Comparison of ENCODE assay signal across 28 mouse cellular contexts in the genomic region with DNA sequence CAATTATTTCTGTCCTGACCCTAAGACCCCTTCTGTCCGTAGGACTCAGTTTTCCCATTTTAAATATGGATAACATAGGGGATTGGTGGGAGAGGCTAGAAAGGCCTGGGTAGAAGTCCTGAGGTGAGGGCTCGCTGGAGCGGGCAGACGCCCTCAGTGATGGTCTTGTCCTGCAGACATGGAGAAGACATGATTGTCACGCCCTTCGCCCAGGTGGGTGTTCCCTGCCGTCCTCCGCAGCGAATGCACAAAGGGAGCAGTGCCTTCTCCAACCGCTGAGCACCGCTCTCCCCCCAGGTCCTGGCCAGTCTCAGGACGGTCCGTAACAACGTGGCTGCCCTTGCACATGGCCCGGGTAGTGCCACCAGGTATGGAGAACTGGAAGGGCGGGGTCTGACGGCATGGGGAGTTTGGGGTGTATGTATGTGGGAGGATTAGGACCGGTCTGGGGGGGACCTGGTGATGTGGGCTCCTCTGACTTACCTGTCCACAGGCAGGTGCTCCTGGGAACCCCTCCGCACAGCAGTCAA. TPM values are rescaled to one million over a fixed set of nuclear protein-coding genes. Genes with fewer than 3 reads are reported as not detected.
DNase-seq lines count a peak whose midpoint lies in the region; ATAC-seq and TF ChIP-seq lines count a peak whose summit lies in the region.
"Had no signal": no experiment of that assay in that cellular context is flagged by ENCODE, and none has a peak within 500 bp of the region (broad histone marks: within the 10 kb centered on the region; RNA-seq: fewer than 3 reads in every experiment).

No protein-coding gene starts in this region.

- peak; percentile 91 for DNase-seq in heart, adult 11 months
- DNase-seq in heart, postnatal 25 days (ENCODE audit: low spot score), result no peak
- DNase-seq in kidney, postnatal 0 days (ENCODE audit: low spot score), result no peak
- DNase-seq in neural tube, embryonic 11.5 days (ENCODE audit: low spot score), result peak; percentile 5
- DNase-seq in neural tube, embryonic 10.5 days (ENCODE audit: extremely low spot score, low spot score), result no peak
- DNase-seq: adrenal gland, adult 2 months; cerebellum, adult 8-10 months; cerebellum, postnatal 36 days; embryo, embryonic 11 days; heart, postnatal 14 days; lung, adult 2 months; lung, postnatal 36 days; thymus, postnatal 25 days had no signal

- no peak overlapping the region for H3K9ac ChIP-seq in kidney, postnatal 0 days (ENCODE audit: low read depth, low read length)
- H3K9ac ChIP-seq in kidney, embryonic 16.5 days (replicated peaks; ENCODE audit: low read length), result no peak overlapping the region
- no peak overlapping the region for H3K9ac ChIP-seq in neural tube, embryonic 11.5 days (ENCODE audit: low read length)
- H3K9ac ChIP-seq: embryonic facial prominence, embryonic 13.5 days; heart, embryonic 13.5 days; limb, embryonic 12.5 days; liver, embryonic 12.5 days had no signal

- intact Hi-C loops in heart, postnatal 25 days (cut with DNase I), result no loop called here

- H3K4me1 ChIP-seq in kidney, postnatal 0 days (replicated peaks; ENCODE audit: insufficient read depth, low read length), result 0 out of 2 replicates have a peak, but pooled peaks cover 20% of the 10 kb centered on the region
- H3K4me1 ChIP-seq in kidney, embryonic 16.5 days (ENCODE audit: insufficient read depth, low read length), result peaks cover 23% of the 10 kb centered on the region
- peaks cover 15% of the 10 kb centered on the region for H3K4me1 ChIP-seq in neural tube, embryonic 11.5 days (ENCODE audit: control insufficient read depth, insufficient read depth, low read length)

- H3K27me3 ChIP-seq in kidney, postnatal 0 days (ENCODE audit: insufficient read depth, low read length), result 0 out of 2 replicates have a peak, but pooled peaks cover 6% of the 10 kb centered on the region
- peaks cover 64% of the 10 kb centered on the region for H3K27me3 ChIP-seq in kidney, embryonic 16.5 days (ENCODE audit: insufficient read depth, low read length)
- peaks cover 43% of the 10 kb centered on the region for H3K27me3 ChIP-seq in neural tube, embryonic 11.5 days (ENCODE audit: control insufficient read depth, insufficient read depth, low read length)

- no peak for TF ChIP-seq CTCF in kidney, postnatal 0 days (IDR thresholded peaks at IDR 0.05; ENCODE audit: low read depth)

- H3K4me2 ChIP-seq in kidney, postnatal 0 days (ENCODE audit: low read length), result no peak overlapping the region
- H3K4me2 ChIP-seq in kidney, embryonic 16.5 days (replicated peaks; ENCODE audit: low read depth, low read length), result no peak overlapping the region
- no peak overlapping the region for H3K4me2 ChIP-seq in neural tube, embryonic 11.5 days (ENCODE audit: low read depth)
- H3K4me2 ChIP-seq: embryonic facial prominence, embryonic 13.5 days; heart, embryonic 13.5 days; hindbrain, embryonic 13.5 days; limb, embryonic 12.5 days; liver, embryonic 12.5 days had no signal

- H3K27ac ChIP-seq in kidney, postnatal 0 days, result no peak overlapping the region
- no peak overlapping the region for H3K27ac ChIP-seq in kidney, embryonic 16.5 days (ENCODE audit: low read length)
- H3K27ac ChIP-seq in neural tube, embryonic 11.5 days (ENCODE audit: low read depth, low read length), result no peak overlapping the region
- H3K27ac ChIP-seq: embryonic facial prominence, embryonic 13.5 days; heart, adult 2 months; heart, embryonic 13.5 days; hindbrain, embryonic 13.5 days; limb, embryonic 12.5 days; liver, embryonic 12.5 days had no signal

- H3K9me3 ChIP-seq in kidney, postnatal 0 days (replicated peaks; ENCODE audit: low read length), result no peaks in the 10 kb centered on the region
- no peaks in the 10 kb centered on the region for H3K9me3 ChIP-seq in kidney, embryonic 16.5 days (ENCODE audit: low read length)
- H3K9me3 ChIP-seq in neural tube, embryonic 11.5 days (ENCODE audit: control insufficient read depth, low read length), result no peaks in the 10 kb centered on the region
- H3K9me3 ChIP-seq: embryonic facial prominence, embryonic 13.5 days; heart, embryonic 13.5 days; hindbrain, embryonic 13.5 days; limb, embryonic 12.5 days; liver, embryonic 12.5 days; megakaryocyte, embryonic 14.5 days had no signal

- 0 out of 2 replicates have a peak, but pooled peaks have one; percentile 12 for ATAC-seq in kidney, postnatal 0 days (replicated peaks; ENCODE audit: low FRiP score, low read depth)
- ATAC-seq in kidney, embryonic 16.5 days (ENCODE audit: low FRiP score, low TSS enrichment), result no peak
- no peak for ATAC-seq in neural tube, embryonic 11.5 days (ENCODE audit: insufficient read depth, low FRiP score, low TSS enrichment)
- ATAC-seq: forebrain, embryonic 14.5 days; liver, embryonic 12.5 days had no signal

- H3K4me3 ChIP-seq in kidney, postnatal 0 days (replicated peaks; ENCODE audit: low read depth, low read length), result no peak overlapping the region
- no peak overlapping the region for H3K4me3 ChIP-seq in kidney, embryonic 16.5 days (ENCODE audit: low read length)
- H3K4me3 ChIP-seq in neural tube, embryonic 11.5 days (ENCODE audit: low read depth, low read length), result no peak overlapping the region
- H3K4me3 ChIP-seq: embryonic facial prominence, embryonic 13.5 days; erythroblast, embryonic 14.5 days; heart, adult 2 months; heart, embryonic 13.5 days; hindbrain, embryonic 13.5 days; limb, embryonic 12.5 days; liver, embryonic 12.5 days had no signal

- H3K36me3 ChIP-seq in kidney, postnatal 0 days (ENCODE audit: insufficient read depth, low read length), result no peaks in the 10 kb centered on the region
- no peaks in the 10 kb centered on the region for H3K36me3 ChIP-seq in kidney, embryonic 16.5 days (ENCODE audit: insufficient read depth, low read length)
- no peaks in the 10 kb centered on the region for H3K36me3 ChIP-seq in neural tube, embryonic 11.5 days (ENCODE audit: control insufficient read depth, insufficient read depth, low read length)
- H3K36me3 ChIP-seq: embryonic facial prominence, embryonic 13.5 days; heart, embryonic 13.5 days; hindbrain, embryonic 13.5 days; limb, embryonic 12.5 days; liver, embryonic 12.5 days had no signal

- WGBS in kidney, postnatal 0 days, result 58% methylated on average over 19 of the region's 19 CpGs
- WGBS in kidney, embryonic 16.5 days, result 53% methylated on average over 19 of the region's 19 CpGs
- WGBS in neural tube, embryonic 11.5 days, result 53% methylated on average over 19 of the region's 19 CpGs

RNA-seq across cellular contexts. Expression of gene Rab3a, which starts 8.7 kb away (rescaled TPM):
- total RNA-seq in heart, postnatal 25 days (2021), result 10 to 100 TPM; 49.7 to 57.6 TPM
- polyA plus RNA-seq in kidney, postnatal 0 days (2015; fragmentation: Nextera tagmentation; extraction: Ambion mirVana), result 20.5 and 21.8 TPM in 2 replicates
- polyA plus RNA-seq in kidney, embryonic 16.5 days (2015; fragmentation: Nextera tagmentation; extraction: Ambion mirVana), result 20.9 and 22.0 TPM in 2 replicates
- polyA plus RNA-seq in neural tube, embryonic 11.5 days (2014; fragmentation: Nextera tagmentation; extraction: Ambion mirVana), result 97.9 and 111 TPM in 2 replicates

RNA-seq across cellular contexts. Expression of gene Mpv17l2, which starts 15.0 kb away (rescaled TPM):
- 10 to 100 TPM; 26.7 to 28.0 TPM for total RNA-seq in heart, postnatal 25 days (2021)
- polyA plus RNA-seq in kidney, postnatal 0 days (2015; fragmentation: Nextera tagmentation; extraction: Ambion mirVana), result 78.2 and 80.3 TPM in 2 replicates
- 57.0 and 60.4 TPM in 2 replicates for polyA plus RNA-seq in kidney, embryonic 16.5 days (2015; fragmentation: Nextera tagmentation; extraction: Ambion mirVana)
- polyA plus RNA-seq in neural tube, embryonic 11.5 days (2014; fragmentation: Nextera tagmentation; extraction: Ambion mirVana), result 40.7 and 41.3 TPM in 2 replicates

RNA-seq across cellular contexts. Expression of gene Pde4c, which starts 22.2 kb away (rescaled TPM):
- 1 to 10 TPM; 2.5 to 3.7 TPM for total RNA-seq in heart, postnatal 25 days (2021)
- polyA plus RNA-seq in kidney, postnatal 0 days (2015; fragmentation: Nextera tagmentation; extraction: Ambion mirVana), result 8.0 and 9.5 TPM in 2 replicates
- polyA plus RNA-seq in kidney, embryonic 16.5 days (2015; fragmentation: Nextera tagmentation; extraction: Ambion mirVana), result 8.8 and 11.6 TPM in 2 replicates
- 0.42 TPM in 1 of 2 replicates, not detected in the other for polyA plus RNA-seq in neural tube, embryonic 11.5 days (2014; fragmentation: Nextera tagmentation; extraction: Ambion mirVana)
- polyA plus RNA-seq: erythroblast, embryonic 14.5 days; forebrain, embryonic 14.5 days; heart, embryonic 13.5 days had no signal

RNA-seq across cellular contexts. Expression of gene Gm3336, which starts 27.4 kb away (rescaled TPM):
- not detected for total RNA-seq in heart, postnatal 25 days (2021)
- polyA plus RNA-seq in kidney, postnatal 0 days (2015; fragmentation: Nextera tagmentation; extraction: Ambion mirVana), result 0.70 and 0.74 TPM in 2 replicates
- 0.52 and 0.76 TPM in 2 replicates for polyA plus RNA-seq in kidney, embryonic 16.5 days (2015; fragmentation: Nextera tagmentation; extraction: Ambion mirVana)
- polyA plus RNA-seq in neural tube, embryonic 11.5 days (2014; fragmentation: Nextera tagmentation; extraction: Ambion mirVana), result not detected in 2 replicates
- total RNA-seq: gastrocnemius, adult 8-10 months; heart, adult 2 months; heart, postnatal 14 days; left cerebral cortex, postnatal 14 days; midbrain, postnatal 0 days; neutrophil, adult 5-6 weeks had no signal
- polyA plus RNA-seq: C2C12; embryonic facial prominence, embryonic 13.5 days; erythroblast, embryonic 14.5 days; forebrain, embryonic 14.5 days; heart, adult 2 months; heart, embryonic 13.5 days; hindbrain, embryonic 13.5 days; limb, embryonic 12.5 days; liver, embryonic 12.5 days; midbrain, postnatal 0 days had no signal

RNA-seq across cellular contexts. Expression of gene Pik3r2, which starts 30.8 kb away (rescaled TPM):
- 10 to 100 TPM; 21.8 to 25.5 TPM for total RNA-seq in heart, postnatal 25 days (2021)
- 43.8 and 47.2 TPM in 2 replicates for polyA plus RNA-seq in kidney, postnatal 0 days (2015; fragmentation: Nextera tagmentation; extraction: Ambion mirVana)
- 72.8 and 77.3 TPM in 2 replicates for polyA plus RNA-seq in kidney, embryonic 16.5 days (2015; fragmentation: Nextera tagmentation; extraction: Ambion mirVana)
- polyA plus RNA-seq in neural tube, embryonic 11.5 days (2014; fragmentation: Nextera tagmentation; extraction: Ambion mirVana), result 52.4 and 54.7 TPM in 2 replicates

Comparison
In these comparisons a context has a peak if more than half of its experiments do, and no peak if none do; other contexts are left out.
1. DNase-seq: peak in heart, adult 11 months (single experiment) and neural tube, embryonic 11.5 days (single experiment); none in heart, postnatal 25 days (single experiment), kidney, postnatal 0 days (single experiment) and neural tube, embryonic 10.5 days (single experiment).